Mouse (Mus musculus): ENCODE results near the gene AU040320.

DNA sequence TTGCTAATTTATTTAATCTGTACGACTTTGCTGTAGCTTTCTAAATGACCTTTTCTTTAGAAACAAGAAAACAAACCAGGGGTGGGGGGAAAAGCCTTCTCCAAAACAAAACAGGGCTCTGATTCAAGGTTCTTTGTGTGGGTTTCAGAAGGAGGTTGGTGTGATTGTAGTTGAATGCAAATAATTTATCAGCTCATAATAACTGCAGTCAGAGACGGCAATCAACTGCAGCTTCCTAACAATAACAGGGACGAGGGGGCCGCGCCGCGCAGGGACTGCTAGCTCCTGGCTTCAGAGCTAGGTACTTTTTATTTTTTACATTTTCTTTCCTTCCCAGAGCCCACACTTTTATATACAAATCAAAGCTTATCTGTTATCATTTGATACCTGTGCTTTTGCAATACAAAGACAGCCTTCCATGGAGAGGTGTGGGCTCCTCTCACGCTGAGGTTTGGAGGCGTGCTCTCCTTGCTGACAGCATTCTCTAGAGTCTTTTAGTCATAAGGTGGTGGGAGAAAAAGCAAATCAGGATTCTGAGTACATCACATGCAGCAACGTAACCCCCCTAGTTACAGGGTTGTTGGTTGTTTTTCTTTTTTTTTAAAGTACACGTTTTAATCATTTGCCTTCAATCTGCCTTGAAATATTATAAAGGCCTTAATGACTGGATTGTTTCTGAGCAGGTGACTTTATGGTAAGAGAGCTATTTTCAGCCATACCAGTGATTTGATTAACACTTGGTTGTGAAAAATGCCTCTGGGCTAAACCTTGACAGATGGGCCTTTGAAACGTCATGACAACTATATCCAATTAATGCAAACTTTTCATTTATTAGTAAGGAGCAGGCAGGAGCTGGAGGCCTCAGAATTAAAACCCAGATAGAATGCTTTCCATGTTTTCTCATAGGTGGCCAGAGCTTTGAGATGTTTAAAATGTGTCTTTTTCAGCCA lies 26.8 kb downstream of the AU040320 start:
- no peak for TF ChIP-seq CTCF (IDR thresholded peaks at IDR 0.05; ENCODE audit: insufficient read depth, low read depth, low read length)
- no peak for TF ChIP-seq POLR2A (IDR thresholded peaks at IDR 0.05; ENCODE audit: insufficient read depth, low read depth, low read length)
